Mouse (Mus musculus) small intestine, adult 2 months (tissue): ENCODE data around the gene Csf2rb.

Experiments used
- CTCF ChIP-seq: fragments of 200-500 bp; IDR thresholded peaks from 2 replicates; pipeline ENCODE4 v1.5.1; 2012; ENCODE audit warnings: low read depth, mild to moderate bottlenecking, control low read depth, inconsistent platforms, low read length, moderate library complexity, mixed read lengths; ENCODE audit not compliant: insufficient replicate concordance, insufficient read length; ENCODE audit errors: extremely low read depth
- POLR2A ChIP-seq: fragments of 200-500 bp; IDR thresholded peaks from 2 replicates; pipeline ENCODE4 v1.6.1; 2012; ENCODE audit warnings: low read depth, mild to moderate bottlenecking, control low read depth, inconsistent platforms, low read length, moderate library complexity

- TF ChIP-seq POLR2A (no peak), CTCF (no peak)
These were observed 70.0 kb downstream of the Csf2rb start, which contains the start of gene Tex33 for GRCm38 (mm10) chr15:78395478-78395962.
